ENCODE assay signal across 12 mouse cellular contexts in the genomic region with DNA sequence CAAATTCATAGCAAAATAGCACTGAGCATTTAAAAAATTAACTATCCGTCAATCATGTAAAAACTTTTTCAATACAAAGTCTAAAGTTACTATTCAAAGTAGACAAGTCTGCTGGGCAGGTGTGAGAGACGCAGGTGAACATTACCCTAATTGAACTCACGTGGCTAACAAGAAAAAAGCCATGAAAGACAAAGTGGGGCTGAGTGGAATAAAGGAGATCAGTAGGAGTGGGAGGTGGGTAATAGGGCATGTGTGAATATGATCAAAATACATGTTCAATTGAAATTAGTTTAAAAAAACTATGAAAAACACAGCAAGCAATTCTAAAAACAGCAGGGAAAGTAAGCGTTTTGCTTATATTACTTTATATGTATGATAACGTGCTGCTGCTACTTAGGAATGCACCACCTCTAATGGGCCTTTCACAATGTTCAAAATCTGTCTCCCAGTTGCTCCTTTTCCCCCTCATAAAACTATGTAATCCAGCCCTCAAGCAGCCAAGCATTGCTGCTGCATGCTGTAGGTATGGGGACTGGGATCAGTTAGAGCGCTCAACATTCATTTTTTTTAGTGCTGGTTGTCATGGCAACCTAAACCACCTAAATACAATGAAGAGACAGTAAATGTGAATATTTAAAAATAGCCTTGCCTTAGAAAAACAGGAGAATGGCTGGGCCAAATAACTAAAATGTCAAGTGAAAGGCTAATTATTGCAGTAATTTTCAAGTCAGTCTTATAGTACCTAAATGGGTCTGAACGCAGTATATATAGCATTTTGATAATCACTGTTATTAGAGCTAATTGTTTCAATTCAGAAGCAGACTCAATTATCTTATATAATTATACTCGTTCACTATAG. TPM values are rescaled to one million over a fixed set of nuclear protein-coding genes. Genes with fewer than 3 reads are reported as not detected.
DNase-seq lines count a peak whose midpoint lies in the region; ATAC-seq lines count a peak whose summit lies in the region.
"Had no signal": no experiment of that assay in that cellular context is flagged by ENCODE, and none has a peak within 500 bp of the region (broad histone marks: within the 10 kb centered on the region; RNA-seq: fewer than 3 reads in every experiment).

No protein-coding gene starts in this region.

- H3K4me3 ChIP-seq in heart, embryonic 12.5 days: no peak overlapping the region
- H3K4me3 ChIP-seq in neural tube, embryonic 13.5 days: no peak overlapping the region
- no peak overlapping the region for H3K4me3 ChIP-seq in hindbrain, embryonic 15.5 days
- H3K4me3 ChIP-seq: kidney, embryonic 15.5 days had no signal

- H3K36me3 ChIP-seq in heart, embryonic 12.5 days: peaks cover 53% of the 10 kb centered on the region
- H3K36me3 ChIP-seq in neural tube, embryonic 13.5 days: peaks cover 52% of the 10 kb centered on the region
- H3K36me3 ChIP-seq in hindbrain, embryonic 15.5 days: peaks cover 32% of the 10 kb centered on the region

- H3K27me3 ChIP-seq in heart, embryonic 12.5 days (replicated peaks): no peaks in the 10 kb centered on the region
- H3K27me3 ChIP-seq in neural tube, embryonic 13.5 days: no peaks in the 10 kb centered on the region
- no peaks in the 10 kb centered on the region for H3K27me3 ChIP-seq in hindbrain, embryonic 15.5 days
- H3K27me3 ChIP-seq: kidney, embryonic 15.5 days had no signal

- no peaks in the 10 kb centered on the region for H3K9me3 ChIP-seq in heart, embryonic 12.5 days (replicated peaks)
- H3K9me3 ChIP-seq in neural tube, embryonic 13.5 days: no peaks in the 10 kb centered on the region
- no peaks in the 10 kb centered on the region for H3K9me3 ChIP-seq in hindbrain, embryonic 15.5 days
- H3K9me3 ChIP-seq: kidney, embryonic 15.5 days had no signal

- peak; percentile 9 for DNase-seq in heart, adult 11 months
- DNase-seq in neural tube, embryonic 10.5 days (ENCODE audit: extremely low spot score, low spot score): no peak
- DNase-seq in kidney, adult 9 months: no peak
- no peak for DNase-seq in kidney, postnatal 14 days
- DNase-seq in gastrocnemius, postnatal 36 days: no peak
- DNase-seq: heart, postnatal 4 days; lung, adult 2 months; thymus, postnatal 14 days had no signal

- H3K27ac ChIP-seq in heart, embryonic 12.5 days (ENCODE audit: poor library complexity, severe bottlenecking): no peak overlapping the region
- H3K27ac ChIP-seq in neural tube, embryonic 13.5 days (replicated peaks): 0 out of 2 replicates have a peak overlapping the region, but pooled peaks have one; percentile 13
- H3K27ac ChIP-seq in hindbrain, embryonic 15.5 days (replicated peaks): no peak overlapping the region; the same call in 1 of the 2 replicates
- H3K27ac ChIP-seq: kidney, embryonic 15.5 days had no signal

- 92% methylated on average over 8 of the region's 8 CpGs for WGBS in heart, embryonic 12.5 days
- WGBS in neural tube, embryonic 13.5 days: 83% methylated on average over 8 of the region's 8 CpGs
- 80% methylated on average over 8 of the region's 8 CpGs for WGBS in hindbrain, embryonic 15.5 days

- intact Hi-C loops in gastrocnemius, postnatal 36 days (cut with DNase I): no loop called here

- H3K4me2 ChIP-seq in heart, embryonic 12.5 days: no peak overlapping the region
- H3K4me2 ChIP-seq in neural tube, embryonic 13.5 days: no peak overlapping the region
- H3K4me2 ChIP-seq in hindbrain, embryonic 15.5 days: no peak overlapping the region
- H3K4me2 ChIP-seq: kidney, embryonic 15.5 days had no signal

- H3K9ac ChIP-seq in heart, embryonic 12.5 days: no peak overlapping the region
- H3K9ac ChIP-seq in neural tube, embryonic 13.5 days: no peak overlapping the region
- no peak overlapping the region for H3K9ac ChIP-seq in hindbrain, embryonic 15.5 days
- H3K9ac ChIP-seq: kidney, embryonic 15.5 days had no signal

- ATAC-seq in heart, embryonic 12.5 days (ENCODE audit: insufficient number of reproducible peaks, low FRiP score): no peak
- peak; percentile 84 for ATAC-seq in neural tube, embryonic 13.5 days (ENCODE audit: low read depth)
- peak; percentile 68; the same call in 1 of the 2 replicates for ATAC-seq in hindbrain, embryonic 15.5 days (ENCODE audit: low FRiP score, low read depth)

- no peaks in the 10 kb centered on the region for H3K4me1 ChIP-seq in heart, embryonic 12.5 days (replicated peaks)
- no peaks in the 10 kb centered on the region for H3K4me1 ChIP-seq in neural tube, embryonic 13.5 days (replicated peaks)
- H3K4me1 ChIP-seq in hindbrain, embryonic 15.5 days (replicated peaks): no peaks in the 10 kb centered on the region
- H3K4me1 ChIP-seq: kidney, embryonic 15.5 days had no signal

RNA-seq across cellular contexts. Expression of gene Ankmy2, which starts 54.0 kb away (rescaled TPM):
- polyA plus RNA-seq in heart, embryonic 12.5 days (2016; fragmentation: Nextera tagmentation; extraction: Ambion mirVana): 26.7 and 27.6 TPM in 2 replicates
- polyA plus RNA-seq in neural tube, embryonic 13.5 days (2015; fragmentation: Nextera tagmentation; extraction: Ambion mirVana): 58.3 and 62.6 TPM in 2 replicates
- 67.7 and 75.4 TPM in 2 replicates for polyA plus RNA-seq in hindbrain, embryonic 15.5 days (2015; fragmentation: Nextera tagmentation; extraction: Ambion mirVana)
- 1 to 10 TPM; 5.6 to 6.6 TPM for total RNA-seq in gastrocnemius, postnatal 36 days (2021)

RNA-seq across cellular contexts. Expression of gene Bzw2, which starts 54.9 kb away (rescaled TPM):
- 213 and 218 TPM in 2 replicates for polyA plus RNA-seq in heart, embryonic 12.5 days (2016; fragmentation: Nextera tagmentation; extraction: Ambion mirVana)
- polyA plus RNA-seq in neural tube, embryonic 13.5 days (2015; fragmentation: Nextera tagmentation; extraction: Ambion mirVana): 389 and 400 TPM in 2 replicates
- polyA plus RNA-seq in hindbrain, embryonic 15.5 days (2015; fragmentation: Nextera tagmentation; extraction: Ambion mirVana): 343 and 347 TPM in 2 replicates
- 100 to 1,000 TPM in 1 of 2 experiments, 10 to 100 TPM in 1; 98.9 to 109 TPM for total RNA-seq in gastrocnemius, postnatal 36 days (2021)
